Mouse (Mus musculus) MEL (cell line): ENCODE results near the gene Dennd2a. TPM values are rescaled to one million over a fixed set of nuclear protein-coding genes. Genes with fewer than 3 reads are reported as not detected.

Experiments used
- DNase-seq: peaks from one replicate; pipeline ENCODE4 v3.0.0; 2011; ENCODE audit warnings: low read depth, low spot score
- H3K27ac ChIP-seq: 2 replicates; pipeline ENCODE4 v1.5.1; 2012; ENCODE audit warnings: low read depth, mild to moderate bottlenecking, control low read depth, low read length, moderate library complexity; ENCODE audit not compliant: control insufficient read depth
- H3K27me3 ChIP-seq, 2 experiments: fragments of 150-350 bp in 1 of 2; sonication (generic) in 1 of 2; 2 replicates each; pipeline ENCODE4 v1.6.1; 2012; ENCODE audit warnings: low read length in 2 of 2, mild to moderate bottlenecking in 2 of 2, improper control_type of control experiment in 1 of 2, moderate library complexity in 1 of 2; ENCODE audit not compliant: insufficient read depth in 2 of 2, control insufficient read depth in 1 of 2
- H3K36me3 ChIP-seq, 2 experiments: 2 replicates each; pipeline ENCODE4 v1.6.1; 2012 to 2014; ENCODE audit warnings: low read length in 2 of 2, improper control_type of control experiment in 1 of 2, inconsistent platforms in 1 of 2, mild to moderate bottlenecking in 1 of 2; ENCODE audit not compliant: insufficient read depth in 2 of 2, control insufficient read depth in 1 of 2
- H3K4me1 ChIP-seq, 2 experiments: fragments of 150-350 bp in 1 of 2; sonication (generic) in 1 of 2; 2 replicates each; pipeline ENCODE4 v1.6.1; 2012; ENCODE audit warnings: low read length in 2 of 2, improper control_type of control experiment in 1 of 2, mild to moderate bottlenecking in 1 of 2; ENCODE audit not compliant: insufficient read depth in 2 of 2, control insufficient read depth in 1 of 2
- H3K4me3 ChIP-seq, 2 experiments: fragments of 150-350 bp in 1 of 2; sonication (generic) in 1 of 2; 2 replicates each; pipeline ENCODE4 v1.5.1; 2012; ENCODE audit warnings: low read depth in 2 of 2, low read length in 2 of 2, mild to moderate bottlenecking in 2 of 2, moderate library complexity in 2 of 2, control low read depth in 1 of 2, improper control_type of control experiment in 1 of 2; ENCODE audit not compliant: control insufficient read depth in 1 of 2, insufficient read depth in 1 of 2
- H3K79me2 ChIP-seq: 2 replicates; pipeline ENCODE4 v1.6.1; 2012; ENCODE audit warnings: mild to moderate bottlenecking, low read length, moderate library complexity; ENCODE audit not compliant: control insufficient read depth, poor library complexity, insufficient read depth
- H3K9ac ChIP-seq: 2 replicates; pipeline ENCODE4 v1.6.1; 2012; ENCODE audit warnings: low read depth, mild to moderate bottlenecking, control low read depth, low read length, moderate library complexity; ENCODE audit not compliant: control insufficient read depth, poor library complexity, severe bottlenecking
- H3K9me3 ChIP-seq: fragments of 150-350 bp; sonication (generic); replicated peaks from 2 replicates; pipeline ENCODE4 v1.6.1; 2012; ENCODE audit warnings: mild to moderate bottlenecking, low read length, improper control_type of control experiment, moderate library complexity; ENCODE audit not compliant: insufficient read depth
- BHLHE40 ChIP-seq: IDR thresholded peaks from 2 replicates; pipeline ENCODE4 v1.6.1; 2012; ENCODE audit warnings: low read depth, mild to moderate bottlenecking, inconsistent platforms, low read length, improper control_type of control experiment, borderline replicate concordance
- CHD1 ChIP-seq: IDR thresholded peaks from 2 replicates; pipeline ENCODE4 v1.6.1; 2012; ENCODE audit warnings: low read depth, mild to moderate bottlenecking, inconsistent platforms, low read length, improper control_type of control experiment
- CHD2 ChIP-seq: IDR thresholded peaks from 2 replicates; pipeline ENCODE4 v1.6.1; 2011; ENCODE audit warnings: low read length, improper control_type of control experiment
- E2F4 ChIP-seq: IDR thresholded peaks from 2 replicates; pipeline ENCODE4 v1.6.1; 2011; ENCODE audit warnings: low read depth, low read length, improper control_type of control experiment, borderline replicate concordance
- ELF1 ChIP-seq: IDR thresholded peaks from 2 replicates; pipeline ENCODE4 v1.6.1; 2014; ENCODE audit warnings: low read depth, mild to moderate bottlenecking, inconsistent platforms, low read length, improper control_type of control experiment, moderate library complexity
- EP300 ChIP-seq, 2 experiments: IDR thresholded peaks; 2 replicates each; pipeline ENCODE4 v1.6.1; 2011; ENCODE audit warnings: improper control_type of control experiment in 2 of 2, low read length in 2 of 2, low read depth in 1 of 2, mild to moderate bottlenecking in 1 of 2
- ETS1 ChIP-seq: IDR thresholded peaks from 2 replicates; pipeline ENCODE4 v1.6.1; 2012; ENCODE audit warnings: low read depth, mild to moderate bottlenecking, inconsistent platforms, low read length, improper control_type of control experiment, moderate library complexity
- GATA1 ChIP-seq: IDR thresholded peaks from 2 replicates; pipeline ENCODE4 v1.6.1; 2011; ENCODE audit warnings: low read depth, low read length, improper control_type of control experiment
- HCFC1 ChIP-seq: IDR thresholded peaks from 2 replicates; pipeline ENCODE4 v1.6.1; 2012; ENCODE audit warnings: low read depth, mild to moderate bottlenecking, inconsistent platforms, low read length, improper control_type of control experiment, moderate library complexity
- KAT2A ChIP-seq: conservative IDR thresholded peaks from 2 replicates; pipeline ENCODE4 v1.6.1; 2012; ENCODE audit warnings: low read depth, low read length, improper control_type of control experiment, inconsistent platforms
- MXI1 ChIP-seq: IDR thresholded peaks from 2 replicates; pipeline ENCODE4 v1.6.1; 2011; ENCODE audit warnings: mild to moderate bottlenecking, low read depth, low read length, improper control_type of control experiment
- MYB ChIP-seq: IDR thresholded peaks from 2 replicates; pipeline ENCODE4 v1.6.1; 2011; ENCODE audit warnings: mild to moderate bottlenecking, low read depth, low read length, improper control_type of control experiment
- NELFE ChIP-seq: IDR thresholded peaks from 2 replicates; pipeline ENCODE4 v1.6.1; 2011; ENCODE audit warnings: low read depth, low read length, improper control_type of control experiment
- POLR2A ChIP-seq, 2 experiments: IDR thresholded peaks; 2 replicates each; pipeline ENCODE4 v1.6.1; 2011 to 2012; ENCODE audit warnings: low read length in 2 of 2, mild to moderate bottlenecking in 2 of 2, control low read depth in 1 of 2, improper control_type of control experiment in 1 of 2, low read depth in 1 of 2, moderate library complexity in 1 of 2; ENCODE audit not compliant: control insufficient read depth in 1 of 2, insufficient read depth in 1 of 2, poor library complexity in 1 of 2
- POLR2AphosphoS2 ChIP-seq: IDR thresholded peaks from 2 replicates; pipeline ENCODE4 v1.6.1; 2011; ENCODE audit warnings: low read length, improper control_type of control experiment
- RCOR1 ChIP-seq: IDR thresholded peaks from 2 replicates; pipeline ENCODE4 v1.6.1; 2012; ENCODE audit warnings: low read depth, mild to moderate bottlenecking, inconsistent platforms, low read length, improper control_type of control experiment
- SIN3A ChIP-seq: IDR thresholded peaks from 2 replicates; pipeline ENCODE4 v1.6.1; 2012; ENCODE audit warnings: low read length, improper control_type of control experiment, inconsistent platforms
- SMC3 ChIP-seq: IDR thresholded peaks from 2 replicates; pipeline ENCODE4 v1.6.1; 2011; ENCODE audit warnings: low read depth, low read length, improper control_type of control experiment
- TBP ChIP-seq: IDR thresholded peaks from 2 replicates; pipeline ENCODE4 v1.8.0; 2011; ENCODE audit warnings: low read depth, low read length, improper control_type of control experiment
- TCF12 ChIP-seq: IDR thresholded peaks from 2 replicates; pipeline ENCODE4 v1.6.1; 2014; ENCODE audit warnings: low read depth, mild to moderate bottlenecking, inconsistent platforms, low read length, improper control_type of control experiment, moderate library complexity
- UBTF ChIP-seq: IDR thresholded peaks from 2 replicates; pipeline ENCODE4 v1.6.1; 2012; ENCODE audit warnings: low read depth, mild to moderate bottlenecking, inconsistent platforms, low read length, improper control_type of control experiment, moderate library complexity, borderline replicate concordance; ENCODE audit not compliant: insufficient read depth
- ZMIZ1 ChIP-seq: IDR thresholded peaks from 2 replicates; pipeline ENCODE4 v1.6.1; 2012; ENCODE audit warnings: low read depth, mild to moderate bottlenecking, inconsistent platforms, low read length, improper control_type of control experiment, moderate library complexity
- ZNF384 ChIP-seq: IDR thresholded peaks from 2 replicates; pipeline ENCODE4 v1.6.1; 2012; ENCODE audit warnings: low read depth, mild to moderate bottlenecking, inconsistent platforms, low read length, improper control_type of control experiment
- polyA plus RNA-seq, 2 experiments: library from polyadenylated mRNA; stranded (reverse) in 1 of 2; unstranded in 1 of 2; fragments of >175 nt in 1 of 2; fragments of >200 nt in 1 of 2; gene quantifications; 2 replicates each; pipeline versions ENCODE4 v1.2.1 to v1.2.4; 2012; ENCODE audit warnings: low replicate concordance in 2 of 2, low read depth in 1 of 2; ENCODE audit not compliant: insufficient read length in 2 of 2, insufficient read depth in 1 of 2, missing spikeins in 1 of 2
- total RNA-seq: library from RNA; depleted of rRNA; stranded (reverse); fragments of 300-350 nt; gene quantifications from 2 replicates; pipeline ENCODE4 v1.2.3, GENCODE M21; 2012

Gene Dennd2a
- total and polyA plus RNA-seq, 3 experiments: 0.15 TPM; not detected in 2

- DNase-seq: no peak
- Histone ChIP-seq H3K27ac (no peak overlapping the region), H3K79me2 (peaks cover 17% of the 10 kb centered on the region), H3K36me3 (peaks cover 0 to 35% of the 10 kb centered on the region in 2 experiments; a peak in 2 of 4 replicates), H3K4me1 (peaks cover 17 to 34% of the 10 kb centered on the region in 2 experiments), H3K9me3 (no peaks in the 10 kb centered on the region)
- TF ChIP-seq CHD1: no peak
- no peak for TF ChIP-seq TBP
- no peak for TF ChIP-seq UBTF
- TF ChIP-seq POLR2AphosphoS2: no peak
- no peak for TF ChIP-seq KAT2A
- no peak for TF ChIP-seq RCOR1
- TF ChIP-seq ZNF384: no peak
- no peak for TF ChIP-seq GATA1
- TF ChIP-seq MYB: no peak
- no peak for TF ChIP-seq ZMIZ1
- TF ChIP-seq ELF1: no peak
- TF ChIP-seq BHLHE40: no peak
- no peak for TF ChIP-seq E2F4
- TF ChIP-seq, all 39 proteins: peak for 0
- Histone ChIP-seq H3K4me3 (no peak overlapping the region), H3K27me3 (no peaks in the 10 kb centered on the region), H3K9ac (no peak overlapping the region)
Observed at GRCm38 (mm10) chr6:39420867-39421266, 136.8 kb downstream of the Dennd2a start.

DNA sequence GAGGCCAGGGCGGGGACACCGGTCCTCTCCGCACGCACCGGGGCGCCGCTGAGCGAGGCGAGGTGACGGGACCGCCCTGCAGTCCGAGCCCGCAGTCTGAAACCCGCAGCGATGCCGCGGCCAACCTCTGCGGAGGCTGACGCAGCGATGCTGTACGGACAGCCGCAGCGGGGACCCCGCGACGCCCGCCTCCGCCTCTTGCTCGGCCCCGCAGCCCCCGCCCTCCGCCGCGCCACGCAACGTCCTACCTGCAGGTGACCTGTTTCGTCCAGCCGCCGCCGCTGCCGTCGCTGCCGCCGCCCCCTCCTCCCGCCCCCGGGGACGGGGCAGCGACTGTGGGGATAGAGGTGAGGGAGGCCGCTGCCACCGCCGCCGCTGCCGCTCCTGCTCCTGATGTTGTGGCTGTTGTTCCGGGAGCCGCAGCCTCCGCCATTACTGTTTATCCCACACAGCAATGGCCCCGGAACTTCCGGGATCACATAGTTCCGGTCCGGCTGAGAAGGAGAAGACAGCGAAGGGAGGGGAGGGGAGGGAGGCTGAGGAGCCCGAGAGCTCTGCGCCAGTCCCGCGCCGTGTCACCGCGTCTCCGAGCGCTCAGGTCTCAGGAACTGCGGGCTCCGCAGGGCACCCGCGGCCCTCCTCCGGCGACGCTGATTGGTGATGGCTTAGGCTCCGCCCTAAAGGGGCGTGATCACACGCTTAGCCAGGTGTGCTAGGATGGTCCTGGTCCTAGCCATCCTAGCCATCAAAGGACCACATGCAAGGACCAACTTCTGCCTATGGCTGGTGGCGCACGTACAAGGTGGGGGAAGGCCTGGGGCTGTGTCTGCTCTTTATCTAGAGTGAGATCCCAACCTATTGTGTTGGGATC lies 137.6 kb downstream of the Dennd2a start, which contains the start of gene Mkrn1:
Gene Mkrn1, minus strand, starts transcription at position 612 of the 871 bp plus-strand sequence.
- H3K9me3 ChIP-seq: no peaks in the 10 kb centered on the region
- H3K4me1 ChIP-seq: peaks cover 13 to 30% of the 10 kb centered on the region in 2 experiments
- peak within 1 kb of the TSS; percentile 34; the same call in 1 of the 2 replicates for H3K27ac ChIP-seq
- peak within 1 kb of the TSS; percentile 87 for H3K9ac ChIP-seq
- no peaks in the 10 kb centered on the region for H3K27me3 ChIP-seq
- peak; percentile 83 for DNase-seq
- 0 out of 4 replicates have a peak, but pooled peaks of 1 of the 2 experiments have one; percentile 0 for TF ChIP-seq EP300 (IDR thresholded peaks at IDR 0.05; ENCODE audit: low read depth in 1 of 2, low read length in 2 of 2)
- TF ChIP-seq HCFC1: peak; percentile 81
- peak; percentile 69 for TF ChIP-seq NELFE
- TF ChIP-seq ELF1: peak; percentile 92
- no peak for TF ChIP-seq SMC3
- no peak for TF ChIP-seq CHD2
- no peak for TF ChIP-seq E2F4
- peak; percentile 68 to 70; a peak in 3 of 4 replicates for TF ChIP-seq POLR2A (IDR thresholded peaks at IDR 0.05; ENCODE audit: control insufficient read depth in 1 of 2, insufficient read depth in 1 of 2, low read depth in 1 of 2, low read length in 2 of 2, poor library complexity in 1 of 2)
- 0 out of 2 replicates have a peak, but pooled peaks have one; percentile 31 for TF ChIP-seq ETS1
- 0 out of 2 replicates have a peak, but pooled peaks have one; percentile 37 for TF ChIP-seq TCF12
- TF ChIP-seq SIN3A: peak; percentile 77
- TF ChIP-seq ZMIZ1: 0 out of 2 replicates have a peak, but pooled peaks have one; percentile 32
- peak; percentile 53 for TF ChIP-seq MXI1
- peaks cover 0 to 32% of the 10 kb centered on the region in 2 experiments; a peak in 2 of 4 replicates for H3K36me3 ChIP-seq
- peak within 1 kb of the TSS; percentile 72 to 90 for H3K4me3 ChIP-seq
- peaks cover 18% of the 10 kb centered on the region for H3K79me2 ChIP-seq
